Mouse (Mus musculus) embryonic facial prominence, embryonic 10.5 days (tissue): ENCODE measurements around the gene Tnni2. TPM values are rescaled to one million over a fixed set of nuclear protein-coding genes. Genes with fewer than 3 reads are reported as not detected.
A peak's percentile ranks its signal among the peaks of the same experiment; 100 is the strongest.

Experiments
- DNase-seq: peaks from one replicate; pipeline ENCODE4 v3.0.0-alpha.2; 2017; ENCODE audit warnings: low spot score
- H3K27ac ChIP-seq: fragments of 300-500 bp; sonication (generic); replicated peaks from 2 replicates; pipeline ENCODE4 v1.5.1; 2016; ENCODE audit warnings: mild to moderate bottlenecking
- H3K27me3 ChIP-seq: fragments of 300-500 bp; sonication (generic); replicated peaks from 2 replicates; pipeline ENCODE4 v1.6.1; 2016; ENCODE audit warnings: low read depth, mild to moderate bottlenecking; ENCODE audit not compliant: poor library complexity, severe bottlenecking
- H3K36me3 ChIP-seq: fragments of 300-500 bp; sonication (generic); replicated peaks from 2 replicates; pipeline ENCODE4 v1.6.1; 2016; ENCODE audit warnings: mild to moderate bottlenecking, moderate library complexity
- H3K4me1 ChIP-seq: fragments of 300-500 bp; sonication (generic); 2 replicates; pipeline ENCODE4 v1.6.1; 2016
- H3K4me3 ChIP-seq: fragments of 300-500 bp; sonication (generic); 2 replicates; pipeline ENCODE4 v1.5.1; 2016; ENCODE audit warnings: mild to moderate bottlenecking, moderate library complexity
- H3K9me3 ChIP-seq: fragments of 300-500 bp; sonication (generic); 2 replicates; pipeline ENCODE4 v1.6.1; 2016; ENCODE audit warnings: mild to moderate bottlenecking
- WGBS: fragments of 180-500 bp; shearing (Covaris S2); methylation state at CpG from one replicate; pipeline ENCODE4 v1.1.7; 2016; 5-methylcytosine and 5-hydroxymethylcytosine counted together
- polyA plus RNA-seq: library from polyadenylated mRNA; unstranded; fragments of >200 nt; fragmentation: Nextera tagmentation; extraction: Ambion mirVana; gene quantifications from 2 replicates; pipeline ENCODE4 v1.2.1, GENCODE M21; 2016

Tnni2 gene
- polyA plus RNA-seq, 1 experiment from 2014 or later: 1.7 TPM

DNA sequence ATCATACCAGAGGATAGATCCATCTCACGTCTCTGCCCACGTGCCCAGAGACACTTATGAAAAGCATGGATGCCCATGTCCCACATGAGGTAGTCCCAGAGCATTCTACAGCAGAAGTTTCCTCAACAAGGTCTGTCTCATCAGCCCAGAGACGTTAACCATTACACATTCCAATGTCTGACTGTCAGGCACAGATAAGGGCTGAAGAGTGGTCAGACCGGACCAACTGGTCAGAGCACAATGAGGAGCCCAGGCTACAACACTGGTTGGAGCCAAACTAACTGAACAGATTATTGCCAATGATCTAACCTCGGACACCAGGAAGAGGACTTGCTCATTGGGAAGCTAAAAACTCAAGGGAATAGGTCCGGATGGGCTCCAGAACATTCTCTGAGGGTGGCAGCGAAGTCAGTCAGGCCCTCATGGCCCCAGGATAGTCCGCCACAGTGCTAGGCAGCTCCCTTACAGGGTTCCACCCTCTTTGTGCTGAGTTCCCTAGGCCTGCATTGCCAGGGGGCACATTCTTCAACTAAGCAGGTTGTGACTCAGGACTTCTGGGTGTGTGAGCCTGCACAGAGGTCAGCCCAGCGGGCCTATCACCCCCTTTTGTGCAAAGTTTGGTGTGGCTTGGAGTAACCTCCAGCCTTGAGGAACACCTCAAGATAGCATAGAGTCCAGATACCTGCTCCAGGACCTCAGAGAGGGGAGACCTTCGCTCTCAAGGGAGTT lies 7.3 kb upstream of the Tnni2 start, which contains the start of gene Syt8:
TSS of gene Syt8 (plus strand) at position 714 of the 729 bp plus-strand sequence.
- Histone ChIP-seq H3K36me3 (no peaks in the 10 kb centered on the region), H3K9me3 (no peaks in the 10 kb centered on the region), H3K27me3 (no peaks in the 10 kb centered on the region; the same call in 1 of the 2 replicates), H3K4me3 (no peak within 1 kb of the TSS), H3K4me1 (peaks cover 25% of the 10 kb centered on the region), H3K27ac (peak within 1 kb of the TSS; percentile 82)
- WGBS: 82% methylated on average over 10 of the region's 10 CpGs
- DNase-seq: no peak

GRCm38 (mm10) chr7:142435524-142435923 lies 6.1 kb upstream of the Tnni2 start:
- no peaks in the 10 kb centered on the region for H3K9me3 ChIP-seq
- H3K27me3 ChIP-seq: no peaks in the 10 kb centered on the region
- H3K4me3 ChIP-seq: no peak overlapping the region
- peak overlapping the region; percentile 66 for H3K27ac ChIP-seq
- 26% methylated on average over 4 of the region's 4 CpGs for WGBS
- H3K4me1 ChIP-seq: peaks cover 27% of the 10 kb centered on the region
- DNase-seq: peak; percentile 72
- H3K36me3 ChIP-seq: no peaks in the 10 kb centered on the region

DNA sequence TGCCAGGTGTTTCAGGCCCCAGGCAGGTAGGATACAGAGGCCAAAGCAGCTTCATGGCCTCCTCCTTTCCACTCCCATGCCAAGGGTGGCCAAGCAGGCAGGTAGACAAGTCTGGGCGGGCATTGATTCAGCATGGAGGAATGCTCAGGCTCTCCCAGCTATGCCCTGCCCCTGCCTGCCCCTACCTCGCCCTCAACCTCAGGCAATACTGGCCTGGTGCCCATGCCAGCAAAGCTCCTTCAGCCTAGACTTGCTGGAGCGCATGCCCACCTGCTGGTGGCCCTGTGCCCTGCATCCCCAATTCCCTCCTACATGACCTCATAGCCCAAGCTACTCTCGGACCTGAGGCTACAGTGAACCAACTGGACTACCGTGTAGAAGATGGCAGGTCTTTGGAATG lies 4.3 kb upstream of the Tnni2 start:
- DNase-seq: no peak
- Histone ChIP-seq H3K4me1 (peaks cover 45% of the 10 kb centered on the region), H3K27me3 (no peaks in the 10 kb centered on the region), H3K4me3 (no peak overlapping the region), H3K27ac (peak overlapping the region; percentile 31; the same call in 1 of the 2 replicates), H3K36me3 (no peaks in the 10 kb centered on the region), H3K9me3 (no peaks in the 10 kb centered on the region)
- whole genome bisulfite sequencing: 80% methylated on average over 5 of the region's 5 CpGs

GRCm38 (mm10) chr7:142439966-142440365 lies 1.6 kb upstream of the Tnni2 start:
- Histone ChIP-seq H3K4me3 (no peak overlapping the region), H3K9me3 (no peaks in the 10 kb centered on the region), H3K4me1 (peaks cover 39% of the 10 kb centered on the region), H3K36me3 (no peaks in the 10 kb centered on the region), H3K27me3 (no peaks in the 10 kb centered on the region), H3K27ac (peak overlapping the region; percentile 80)
- 85% methylated on average over 14 of the region's 14 CpGs for WGBS
- no peak for DNase-seq

GRCm38 (mm10) chr7:142440657-142441114 lies 922 bp upstream of the Tnni2 start:
- Histone ChIP-seq H3K27ac (peak overlapping the region; percentile 80), H3K36me3 (no peaks in the 10 kb centered on the region), H3K27me3 (no peaks in the 10 kb centered on the region), H3K4me3 (no peak overlapping the region), H3K9me3 (no peaks in the 10 kb centered on the region), H3K4me1 (peaks cover 34% of the 10 kb centered on the region)
- DNase-seq: peak; percentile 77
- WGBS: 52% methylated on average over 5 of the region's 5 CpGs

DNA sequence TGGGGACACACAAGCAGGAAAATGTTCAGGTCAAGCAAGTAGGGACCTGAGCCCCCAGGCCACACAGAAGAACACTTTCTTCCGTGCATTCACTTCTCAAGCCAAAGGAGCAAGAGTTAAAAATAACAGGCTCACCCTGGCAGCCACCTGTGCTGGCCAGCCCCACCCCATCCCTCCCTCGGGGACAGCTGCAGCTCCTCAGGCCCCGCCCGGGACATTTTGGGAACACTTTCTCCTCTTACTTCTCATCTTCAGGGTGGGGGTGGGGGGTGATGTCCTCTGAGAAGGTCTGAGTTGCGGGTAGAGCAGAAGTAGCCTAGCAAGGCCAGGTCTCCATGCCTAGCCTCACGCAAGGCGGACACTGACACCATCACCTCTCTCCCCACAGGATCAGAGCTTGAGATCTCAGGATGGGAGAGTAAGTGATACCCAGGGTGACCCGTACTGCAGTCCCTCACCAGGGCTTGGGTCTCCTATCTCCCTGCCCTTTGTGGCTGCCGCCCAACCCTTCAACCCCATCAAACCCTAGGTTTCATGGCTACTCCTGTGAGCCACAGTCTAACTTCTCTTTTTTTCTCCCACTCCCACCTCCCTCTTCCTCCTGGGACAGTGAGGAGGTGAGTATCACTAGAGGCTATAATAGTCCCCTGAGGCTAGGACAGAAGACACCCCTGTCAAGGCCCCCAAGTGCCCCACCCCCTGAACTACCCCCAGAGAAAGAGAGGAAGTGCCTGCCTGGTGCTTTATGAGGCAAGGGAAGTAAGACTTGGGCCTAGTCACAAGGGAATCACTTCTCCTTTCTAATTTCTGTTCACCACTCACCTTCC lies 686 bp downstream of the Tnni2 start:
- no peak overlapping the region for H3K4me3 ChIP-seq
- H3K4me1 ChIP-seq: peaks cover 34% of the 10 kb centered on the region
- no peaks in the 10 kb centered on the region for H3K9me3 ChIP-seq
- H3K36me3 ChIP-seq: no peaks in the 10 kb centered on the region
- peak overlapping the region; percentile 80 for H3K27ac ChIP-seq
- WGBS: 79% methylated on average over 9 of the region's 9 CpGs
- no peaks in the 10 kb centered on the region for H3K27me3 ChIP-seq
- DNase-seq: no peak

GRCm38 (mm10) chr7:142442908-142443420 lies 1.4 kb downstream of the Tnni2 start:
- no peaks in the 10 kb centered on the region for H3K27me3 ChIP-seq
- H3K4me3 ChIP-seq: no peak overlapping the region
- H3K36me3 ChIP-seq: no peaks in the 10 kb centered on the region
- peaks cover 34% of the 10 kb centered on the region for H3K4me1 ChIP-seq
- no peaks in the 10 kb centered on the region for H3K9me3 ChIP-seq
- DNase-seq: no peak
- peak overlapping the region; percentile 80 for H3K27ac ChIP-seq
- WGBS: 89% methylated on average over 7 of the region's 7 CpGs

DNA sequence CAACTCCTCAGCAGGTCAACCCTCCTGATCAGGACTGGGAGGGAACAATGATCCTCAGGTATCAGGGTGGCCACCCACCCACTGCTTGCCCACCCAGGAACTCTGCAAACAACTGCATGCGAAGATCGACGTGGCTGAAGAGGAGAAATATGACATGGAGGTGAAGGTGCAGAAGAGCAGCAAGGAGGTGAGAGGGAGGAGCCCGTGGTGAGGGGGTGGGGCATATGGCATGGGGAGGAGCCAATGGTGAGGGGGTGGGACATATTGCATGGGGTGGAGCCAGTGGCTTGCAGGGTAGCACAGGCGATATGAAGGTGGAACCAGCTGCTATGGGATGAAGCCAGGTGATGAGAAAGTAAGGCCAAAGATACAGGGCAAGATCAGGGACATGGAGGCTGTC lies 1.9 kb downstream of the Tnni2 start:
- Histone ChIP-seq H3K27ac (peak overlapping the region; percentile 55; the same call in 1 of the 2 replicates), H3K4me1 (peaks cover 34% of the 10 kb centered on the region)
- WGBS: 88% methylated on average over 5 of the region's 5 CpGs

DNA sequence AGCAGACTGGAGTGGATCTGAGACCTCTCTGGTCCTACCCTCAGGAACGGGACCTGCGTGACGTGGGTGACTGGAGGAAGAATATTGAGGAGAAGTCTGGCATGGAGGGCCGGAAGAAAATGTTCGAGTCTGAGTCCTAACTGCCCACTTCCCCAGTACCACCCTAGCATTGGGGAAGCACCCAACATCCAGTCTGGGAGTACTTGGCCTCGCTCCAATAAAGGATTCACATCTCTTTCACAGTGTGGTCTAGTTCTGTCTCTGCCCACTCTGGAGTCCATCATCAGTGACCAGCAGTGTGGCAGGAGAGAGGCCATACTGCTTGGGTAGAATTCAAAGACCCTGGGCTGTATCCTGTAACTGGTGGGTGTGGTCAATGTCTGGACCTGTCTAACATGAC lies 2.6 kb downstream of the Tnni2 start:
- Histone ChIP-seq H3K4me1 (peaks cover 34% of the 10 kb centered on the region), H3K4me3 (no peak overlapping the region), H3K27ac (peak overlapping the region; percentile 55), H3K27me3 (no peaks in the 10 kb centered on the region), H3K9me3 (no peaks in the 10 kb centered on the region), H3K36me3 (no peaks in the 10 kb centered on the region)
- 87% methylated on average over 6 of the region's 6 CpGs for WGBS
- no peak for DNase-seq

More for the DNA sequence above, 1.9 kb downstream of the Tnni2 start:
- Histone ChIP-seq H3K4me3 (no peak overlapping the region), H3K36me3 (no peaks in the 10 kb centered on the region), H3K9me3 (no peaks in the 10 kb centered on the region), H3K27me3 (no peaks in the 10 kb centered on the region)
- no peak for DNase-seq

- Histone ChIP-seq H3K4me3 (no peak overlapping the region), H3K27me3 (no peaks in the 10 kb centered on the region), H3K4me1 (peaks cover 27% of the 10 kb centered on the region), H3K9me3 (no peaks in the 10 kb centered on the region), H3K27ac (peak overlapping the region; percentile 55; the same call in 1 of the 2 replicates), H3K36me3 (no peaks in the 10 kb centered on the region)
- DNase-seq: no peak
- WGBS: 85% methylated on average over 6 of the region's 6 CpGs
These were observed 3.7 kb downstream of the Tnni2 start for GRCm38 (mm10) chr7:142445324-142445723.

GRCm38 (mm10) chr7:142446264-142446663 lies 4.7 kb downstream of the Tnni2 start:
- no peaks in the 10 kb centered on the region for H3K36me3 ChIP-seq
- no peaks in the 10 kb centered on the region for H3K9me3 ChIP-seq
- DNase-seq: no peak
- no peak overlapping the region for H3K4me3 ChIP-seq
- H3K27ac ChIP-seq: no peak overlapping the region
- H3K4me1 ChIP-seq: peaks cover 18% of the 10 kb centered on the region
- 91% methylated on average over 4 of the region's 4 CpGs for WGBS
- no peaks in the 10 kb centered on the region for H3K27me3 ChIP-seq

DNA sequence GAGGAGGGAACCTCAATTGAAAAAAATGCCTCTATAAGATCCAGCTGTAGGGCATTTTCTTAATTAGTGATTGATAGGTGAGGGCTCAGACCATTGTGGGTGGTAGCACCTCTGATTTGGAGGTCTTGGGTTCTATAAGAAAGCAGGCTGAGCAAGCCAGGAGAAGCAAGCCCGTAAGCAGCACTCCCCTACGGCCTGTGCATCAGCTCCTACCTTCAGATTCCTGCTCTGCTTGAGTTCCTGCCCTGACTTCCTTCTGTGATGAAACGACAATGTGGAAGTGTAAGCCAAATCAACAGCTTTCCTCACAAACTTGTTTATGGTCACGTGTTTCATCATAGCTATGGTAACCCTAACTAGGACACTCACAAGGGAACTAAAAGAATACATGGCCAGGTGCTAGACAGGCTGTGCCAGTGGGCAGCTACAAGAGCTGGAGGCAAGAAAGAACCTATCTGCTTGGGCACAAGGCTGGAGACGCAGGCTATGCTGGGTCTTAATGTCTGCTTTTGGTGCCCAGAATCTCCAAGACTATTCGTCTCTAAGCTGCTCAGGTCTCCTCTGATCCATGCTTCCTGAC lies 7.5 kb downstream of the Tnni2 start:
- Histone ChIP-seq H3K9me3 (no peaks in the 10 kb centered on the region), H3K27me3 (no peaks in the 10 kb centered on the region), H3K4me3 (no peak overlapping the region), H3K36me3 (no peaks in the 10 kb centered on the region), H3K27ac (no peak overlapping the region; the same call in 1 of the 2 replicates), H3K4me1 (peaks cover 9% of the 10 kb centered on the region)
- WGBS: 83% methylated on average over 6 of the region's 6 CpGs
- DNase-seq: no peak
